Mouse (Mus musculus) thymus, adult 18-20 months (tissue): ENCODE data around the gene Farsb.
A peak's percentile ranks its signal among the peaks of the same experiment; 100 is the strongest.
"Not testable (repeated sequence)": the region's sequence is repeated elsewhere in the genome, so short reads cannot be mapped to it uniquely, and the experiment has no call there.

Experiments used
- DNase-seq, 2 experiments: peaks; one replicate each; pipeline ENCODE4 v3.0.0; 2022; ENCODE audit warnings: mixed read lengths in 2 of 2

Gene Farsb

GRCm38 (mm10) chr1:78488752-78489492 lies at the start of gene Farsb:
TSS of gene Farsb (minus strand) at chr1:78488897.
- peak; percentile 73 to 82 for DNase-seq

DNA sequence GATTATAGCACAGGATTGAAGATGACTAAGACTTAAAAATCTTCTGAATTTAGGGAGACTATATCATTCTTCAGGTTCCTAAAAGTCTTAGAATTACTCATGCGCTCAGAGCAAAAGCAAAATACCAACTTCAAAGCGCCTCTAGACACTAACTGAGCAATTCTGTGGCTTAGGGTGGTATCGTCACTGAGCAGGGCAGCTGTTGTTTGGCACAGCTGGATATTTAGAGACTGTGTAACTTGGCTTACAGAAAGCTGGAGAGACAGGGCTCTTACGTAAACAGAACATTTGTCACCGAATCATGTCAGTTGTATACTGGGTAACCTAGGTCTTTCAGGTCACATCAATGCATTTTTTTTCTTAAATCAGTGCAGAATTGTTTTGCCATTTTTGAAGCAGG lies 49.7 kb upstream of the Farsb start:
- peak in 1 of 2 experiments; percentile 11 for DNase-seq

GRCm38 (mm10) chr1:78537494-78538010 lies 48.9 kb upstream of the Farsb start:
- DNase-seq, result peak; percentile 78 to 84

DNA sequence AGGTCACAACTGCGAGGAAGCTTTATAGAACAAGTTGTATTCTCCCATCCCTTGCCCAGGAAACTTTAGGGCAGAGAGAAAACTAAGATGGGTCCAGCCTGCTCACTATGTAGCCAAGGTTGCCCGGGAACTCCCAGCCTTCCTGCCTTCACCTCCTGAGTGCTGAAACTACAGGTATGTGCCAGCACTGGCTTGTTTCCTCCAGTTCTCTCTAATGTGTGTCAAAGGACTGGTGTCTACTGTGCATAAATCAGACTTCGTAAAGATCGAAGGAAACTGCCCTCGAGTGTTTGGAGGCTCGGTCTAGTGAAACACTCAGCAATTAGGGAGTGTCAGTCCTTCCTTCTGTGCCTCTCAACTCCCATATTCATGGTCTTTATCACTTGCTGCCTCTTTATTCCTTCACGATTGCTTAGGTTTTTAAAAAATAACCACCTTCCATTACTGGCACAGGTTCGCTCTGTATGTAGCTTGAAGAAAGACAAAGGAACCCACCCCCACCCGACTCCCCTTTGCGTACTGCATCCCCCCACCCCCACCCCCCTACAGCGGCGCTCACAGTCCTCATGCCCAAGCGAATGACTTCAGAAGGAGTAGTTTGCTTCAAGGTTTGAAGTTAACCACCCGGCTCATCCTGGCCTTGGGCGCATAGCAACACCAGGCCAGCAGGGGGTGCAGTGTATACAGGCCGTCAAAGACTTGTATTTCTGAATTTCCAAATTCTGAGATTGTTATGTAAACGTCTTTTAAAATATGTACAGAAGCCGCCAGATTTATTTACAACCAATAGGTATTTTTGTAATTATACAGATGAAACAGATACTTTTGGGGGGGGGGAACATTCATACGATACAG lies 47.8 kb upstream of the Farsb start:
- DNase-seq, result peak; percentile 66 to 69

GRCm38 (mm10) chr1:78534428-78535150 lies 45.9 kb upstream of the Farsb start:
- DNase-seq, result no peak

DNA sequence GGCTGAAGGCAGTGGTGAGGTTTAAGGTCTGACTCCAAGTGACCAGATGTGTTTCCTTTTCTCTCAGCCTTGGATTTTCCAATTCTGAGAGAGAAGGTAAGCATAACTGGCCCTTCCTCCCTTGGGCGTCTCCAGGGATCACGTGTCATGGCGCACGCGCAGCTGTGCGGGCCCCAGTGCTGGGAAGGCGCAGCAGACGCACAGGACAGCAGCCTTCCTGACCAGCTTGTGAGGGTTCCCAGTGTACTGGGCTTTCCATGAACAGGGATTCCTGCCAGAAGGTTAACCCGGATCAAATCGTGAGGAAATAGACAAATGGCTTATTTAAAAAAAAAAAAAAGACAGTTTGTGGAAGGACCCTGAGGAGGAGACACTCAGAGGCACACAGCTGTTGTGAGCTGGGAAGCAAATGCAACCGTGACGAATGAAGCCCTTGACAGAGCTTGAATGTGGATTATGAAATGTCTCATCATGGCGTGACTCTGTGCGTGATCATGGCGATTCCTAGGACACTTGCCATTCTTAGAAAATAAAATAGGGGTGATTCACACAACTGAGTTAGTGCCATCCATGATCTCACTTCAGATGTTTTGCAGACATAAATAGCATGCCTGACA lies 43.6 kb upstream of the Farsb start:
- no peak for DNase-seq

DNA sequence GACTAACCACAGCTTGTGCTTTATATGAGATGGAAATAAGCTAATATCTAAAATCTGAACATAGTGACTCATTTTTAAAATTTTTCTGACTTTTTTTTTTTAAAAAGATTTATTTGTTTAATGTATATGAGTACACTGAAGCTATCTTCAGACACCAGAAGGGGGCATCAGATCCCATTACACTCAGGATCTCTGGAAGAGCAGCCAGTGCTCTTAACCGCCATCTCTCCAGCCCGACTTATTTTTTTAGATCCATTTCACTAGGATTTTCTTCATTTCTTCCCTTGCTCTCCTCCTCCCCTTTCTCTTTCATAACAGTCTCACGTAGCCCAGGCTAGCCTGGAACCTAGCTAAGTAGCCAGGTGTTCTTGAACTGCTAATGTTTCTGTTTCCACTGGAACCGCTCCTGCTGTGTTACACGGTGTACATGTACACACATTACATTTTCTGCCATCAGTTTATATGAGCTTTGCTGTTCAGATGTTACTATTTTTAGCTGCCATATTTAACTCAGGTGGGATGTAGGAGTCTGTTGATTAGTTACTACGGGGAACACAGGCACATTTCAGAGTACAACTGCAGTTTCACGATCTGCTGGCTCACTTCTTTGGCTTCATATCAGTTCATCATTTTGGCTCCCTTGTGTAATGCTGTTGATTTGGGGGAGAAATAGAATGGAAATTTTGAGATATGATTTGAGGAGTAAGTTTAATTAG lies 42.0 kb upstream of the Farsb start:
- no peak for DNase-seq

- no peak for DNase-seq
These were observed 40.3 kb upstream of the Farsb start for GRCm38 (mm10) chr1:78529011-78529410.

DNA sequence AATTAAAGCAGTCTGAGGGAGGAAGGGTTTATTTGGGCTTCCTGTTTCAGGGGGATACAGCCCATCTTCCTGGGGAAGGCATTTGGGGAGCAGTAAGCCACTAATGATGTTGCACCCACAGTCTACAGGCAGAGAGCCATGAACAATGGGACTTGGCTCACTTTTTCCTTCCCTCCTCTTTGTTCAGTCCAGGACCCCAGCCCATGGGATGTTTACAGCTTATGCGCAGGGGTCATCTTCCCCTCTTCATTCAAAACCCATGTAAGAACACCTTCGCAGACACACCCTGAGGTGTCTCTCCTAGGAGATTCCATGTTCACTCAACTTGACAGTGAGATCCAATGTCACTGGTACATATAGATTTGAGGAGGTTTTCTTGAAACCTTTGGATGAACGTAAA lies 39.7 kb upstream of the Farsb start:
- DNase-seq, result no peak

- no peak for DNase-seq
These were observed 36.6 kb upstream of the Farsb start for GRCm38 (mm10) chr1:78525189-78525886.

DNA sequence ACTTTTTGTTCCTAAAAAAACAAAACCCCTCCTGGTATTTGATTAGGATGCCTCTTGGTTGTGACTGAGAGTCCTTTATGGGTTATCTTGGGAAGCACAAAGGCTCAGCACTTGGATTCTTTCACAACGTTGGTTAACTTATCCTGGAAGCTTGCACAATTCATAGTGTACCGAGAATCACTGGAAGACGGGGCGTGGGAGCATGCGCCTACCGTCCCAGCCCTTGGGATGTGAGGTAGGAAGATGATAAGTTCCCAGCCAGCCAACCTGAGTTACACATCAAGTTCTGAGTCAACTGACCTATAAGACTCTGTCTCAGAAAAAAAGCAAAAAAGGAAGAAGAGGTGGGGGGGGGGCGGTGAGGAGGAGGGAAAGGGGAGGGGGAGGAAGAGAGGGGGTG lies 30.2 kb upstream of the Farsb start:
- DNase-seq, result no peak

GRCm38 (mm10) chr1:78512756-78513155 lies 24.1 kb upstream of the Farsb start:
- no peak for DNase-seq

DNA sequence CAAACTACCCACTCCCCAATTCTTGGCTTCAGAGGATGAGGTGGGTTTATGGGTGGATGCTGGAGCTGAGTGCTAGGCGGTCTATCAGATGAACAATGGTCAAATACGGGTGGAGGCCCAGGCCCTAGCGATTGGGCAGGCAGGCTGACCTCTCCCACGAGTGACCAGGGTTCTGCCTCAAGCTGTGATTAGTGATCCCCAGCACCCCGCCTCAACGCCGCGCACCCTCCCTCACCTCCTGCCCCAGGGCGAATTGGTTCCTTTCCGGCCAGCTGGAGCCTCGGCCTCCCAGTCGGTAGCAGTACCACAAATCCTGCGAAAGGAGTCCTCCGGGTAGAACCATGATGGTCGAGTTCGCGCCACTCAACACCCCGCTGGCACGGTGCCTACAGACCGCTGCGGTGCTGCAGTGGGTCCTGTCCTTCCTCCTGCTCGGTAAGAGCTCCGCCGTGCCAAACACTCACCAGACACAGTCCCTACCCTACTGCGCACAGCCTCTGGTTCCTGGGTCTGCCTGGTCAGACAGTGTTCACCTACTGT lies 23.0 kb upstream of the Farsb start, which contains the start of gene BC035947:
TSS of gene BC035947 (minus strand) at position 538 of the 540 bp plus-strand sequence.
- DNase-seq, result no peak

DNA sequence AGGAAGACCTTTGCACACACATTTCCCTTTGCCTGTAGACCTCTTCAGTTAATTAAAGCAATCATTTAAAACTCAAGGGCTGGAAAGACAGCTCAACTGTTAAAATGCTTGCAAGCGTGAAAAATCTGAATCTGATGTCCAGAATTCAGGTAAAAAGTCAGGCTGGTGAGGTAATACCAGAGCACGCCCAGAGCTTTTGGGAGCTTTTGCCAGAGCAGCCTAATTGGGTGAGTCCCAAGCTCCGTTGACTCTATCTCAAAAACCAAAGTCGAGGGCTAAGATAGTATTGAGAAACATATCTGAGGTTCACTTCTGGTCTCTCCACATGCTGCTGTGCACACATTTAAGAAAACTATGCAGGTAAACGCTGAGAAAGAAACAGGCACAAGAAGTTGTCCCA lies 22.2 kb upstream of the Farsb start, which contains the start of gene Mogat1:
TSS of gene Mogat1 (plus strand) at position 130 of the 400 bp plus-strand sequence.
- no peak for DNase-seq

GRCm38 (mm10) chr1:78507137-78507536 lies 18.4 kb upstream of the Farsb start:
- DNase-seq, result no peak

- no peak for DNase-seq
These were observed 13.8 kb upstream of the Farsb start for GRCm38 (mm10) chr1:78502527-78502926.

- DNase-seq, result not testable (repeated sequence)
These were observed 13.2 kb upstream of the Farsb start for GRCm38 (mm10) chr1:78501856-78502255.

DNA sequence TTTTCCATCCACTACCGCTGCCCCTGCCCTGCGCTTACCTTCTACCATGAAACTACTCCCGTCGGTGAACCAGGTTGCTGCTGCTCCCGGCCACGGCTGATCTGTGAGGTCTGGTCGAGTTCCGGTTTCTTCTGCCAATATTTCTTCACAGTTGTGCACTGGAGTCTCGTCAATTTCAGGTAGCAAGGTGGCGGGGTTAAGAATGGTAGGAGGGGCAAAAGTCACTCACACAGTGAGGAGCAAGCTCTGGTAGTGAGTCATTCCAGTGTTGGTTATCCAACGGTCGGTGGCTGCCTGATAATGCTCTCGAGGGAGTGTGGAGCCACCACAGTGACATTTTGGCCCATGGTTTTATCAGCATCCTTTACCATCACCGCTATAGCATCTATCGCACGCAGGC lies 12.3 kb upstream of the Farsb start:
- no peak for DNase-seq

DNA sequence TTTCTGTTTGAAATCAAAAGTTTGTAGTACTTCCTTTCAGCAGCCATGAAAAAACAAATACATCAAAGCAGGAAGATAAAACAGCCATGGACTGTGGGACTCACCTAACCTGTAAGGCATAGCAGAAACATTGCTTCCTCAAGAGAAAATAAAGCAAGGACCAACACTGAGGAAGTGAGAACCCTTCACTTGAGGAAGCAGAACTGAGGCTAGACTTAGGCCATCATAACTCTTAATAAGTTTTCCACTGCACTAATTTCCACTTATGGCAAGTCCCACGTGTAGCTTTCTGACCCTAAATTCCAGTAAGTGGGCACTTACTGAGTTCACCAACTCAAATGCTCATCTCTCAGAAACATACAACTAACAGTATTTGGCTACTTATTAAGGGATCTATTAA lies 1.4 kb upstream of the Farsb start:
- DNase-seq, result no peak

GRCm38 (mm10) chr1:78488427-78488751 lies 308 bp downstream of the Farsb start:
- no peak for DNase-seq

- DNase-seq, result no peak
These were observed 4.3 kb downstream of the Farsb start for GRCm38 (mm10) chr1:78484361-78484760.
